29 mouse cellular contexts compared by ENCODE assay signal in the genomic region with DNA sequence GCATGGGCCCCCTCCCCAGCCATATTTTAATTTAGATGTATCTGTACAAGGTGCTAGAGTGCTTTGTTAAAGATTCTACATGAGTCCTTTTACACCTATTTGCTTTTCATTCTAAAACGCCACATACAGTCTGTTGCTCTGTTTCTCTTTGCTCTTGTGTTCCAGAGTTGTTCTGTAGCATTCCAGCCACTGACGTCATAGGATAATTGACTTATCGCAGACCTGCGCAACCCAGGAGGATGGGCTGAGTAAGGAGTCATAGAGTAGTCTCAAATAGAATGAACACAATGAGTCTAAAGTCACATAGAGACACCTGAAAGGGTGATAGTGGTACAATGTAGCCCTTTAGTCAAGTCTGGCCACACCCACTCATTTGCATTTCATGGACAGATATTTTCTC. TPM values are rescaled to one million over a fixed set of nuclear protein-coding genes. Genes with fewer than 3 reads are reported as not detected.
A peak's percentile ranks its signal among the peaks of the same experiment; 100 is the strongest.
DNase-seq lines count a peak whose midpoint lies in the region; TF ChIP-seq lines count a peak whose summit lies in the region.
"Had no signal": no experiment of that assay in that cellular context is flagged by ENCODE, and none has a peak within 500 bp of the region (broad histone marks: within the 10 kb centered on the region; RNA-seq: fewer than 3 reads in every experiment).

No protein-coding gene starts in this region.

- no peak for TF ChIP-seq CTCF in cerebellum, adult 2 months (IDR thresholded peaks at IDR 0.05; ENCODE audit: borderline replicate concordance, insufficient read depth, low read depth, low read length)

- no peak for TF ChIP-seq POLR2A in cerebellum, adult 2 months (IDR thresholded peaks at IDR 0.05; ENCODE audit: borderline replicate concordance, insufficient read depth, low read length)

- peaks cover 31% of the 10 kb centered on the region; the same call in 1 of the 2 replicates for H3K4me1 ChIP-seq in cerebellum, adult 2 months (ENCODE audit: control insufficient read depth, insufficient read depth, low read length)
- H3K4me1 ChIP-seq: embryonic facial prominence, embryonic 10.5 days; embryonic facial prominence, embryonic 13.5 days; forebrain, embryonic 12.5 days; heart, embryonic 12.5 days; heart, embryonic 15.5 days had no signal

- H3K4me3 ChIP-seq in cerebellum, adult 2 months (replicated peaks; ENCODE audit: insufficient read depth, low read depth, low read length), result no peak overlapping the region
- H3K4me3 ChIP-seq: embryonic facial prominence, embryonic 10.5 days; embryonic facial prominence, embryonic 13.5 days; erythroblast, embryonic 14.5 days; forebrain, embryonic 12.5 days; gastrocnemius, adult 2 months; heart, embryonic 12.5 days; heart, embryonic 15.5 days had no signal

- peak; percentile 37 to 62 for DNase-seq in cerebellum, adult 2 months
- DNase-seq in cerebellum, postnatal 4 days (ENCODE audit: low spot score in 2 of 2), result no peak
- DNase-seq in heart, adult 11 months, result peak; percentile 18
- DNase-seq in heart, postnatal 36 days, result no peak
- peak; percentile 8 for DNase-seq in lung, postnatal 36 days
- DNase-seq in lung, postnatal 10 days, result no peak
- peak; percentile 51 for DNase-seq in large intestine, adult 2 months (ENCODE audit: low read depth, low spot score)
- DNase-seq in left cerebral cortex, postnatal 10 days (ENCODE audit: extremely low spot score in 1 of 2, low spot score in 2 of 2), result no peak
- DNase-seq: adrenal gland, adult 2 months; adrenal gland, postnatal 14 days; B cell, adult 2 months; embryo, embryonic 11 days; forebrain, postnatal 0 days; gastrocnemius, adult 2 months; gastrocnemius, postnatal 14 days; heart, adult 18-20 months; heart, postnatal 10 days; heart, postnatal 4 days; kidney, adult 11 months; kidney, adult 8-10 months had no signal

- H3K27me3 ChIP-seq in cerebellum, adult 2 months (ENCODE audit: control insufficient read depth, insufficient read depth, low read length), result no peaks in the 10 kb centered on the region
- H3K27me3 ChIP-seq: embryonic facial prominence, embryonic 13.5 days; forebrain, embryonic 12.5 days; heart, embryonic 12.5 days; heart, embryonic 15.5 days had no signal

- intact Hi-C loops in heart, postnatal 36 days (cut with DNase I), result no loop called here
- intact Hi-C loops in left cerebral cortex, postnatal 10 days (cut with DNase I), result no loop called here

- peak overlapping the region; percentile 95 for H3K27ac ChIP-seq in cerebellum, adult 2 months (ENCODE audit: insufficient read depth, low read length)
- H3K27ac ChIP-seq: embryonic facial prominence, embryonic 10.5 days; embryonic facial prominence, embryonic 13.5 days; forebrain, embryonic 12.5 days; gastrocnemius, adult 2 months; heart, embryonic 15.5 days; hindbrain, embryonic 14.5 days; hindbrain, postnatal 0 days had no signal

- whole genome bisulfite sequencing in cerebellum, adult 2 months, result 36% methylated on average over 4 of the region's 4 CpGs
- 38% methylated on average over 4 of the region's 4 CpGs for WGBS in large intestine, adult 2 months

RNA-seq across cellular contexts. Expression of gene Slc4a4, which starts 28.8 kb away (rescaled TPM):
- polyA plus RNA-seq in cerebellum, adult 2 months (2012; rRNA removed), result 114 and 118 TPM in 2 replicates
- total RNA-seq in heart, postnatal 36 days (2021), result 10 to 100 TPM; 22.4 to 32.2 TPM
- 13.1 and 21.0 TPM in 2 replicates for polyA plus RNA-seq in large intestine, adult 2 months (2012; rRNA removed)
- 100 to 1,000 TPM; 101 to 106 TPM for total RNA-seq in left cerebral cortex, postnatal 10 days (2021)
- total RNA-seq: MEL had no signal
- polyA plus RNA-seq: erythroblast, embryonic 14.5 days had no signal

Comparison
In these comparisons a context has a peak if more than half of its experiments do, and no peak if none do; other contexts are left out.
1. DNase-seq: peak in cerebellum, adult 2 months (2 of 2), heart, adult 11 months (single experiment), lung, postnatal 36 days (single experiment) and large intestine, adult 2 months (single experiment); none in cerebellum, postnatal 4 days (0 of 2), heart, postnatal 36 days (0 of 2), lung, postnatal 10 days (single experiment) and left cerebral cortex, postnatal 10 days (0 of 2).